Comparison of ENCODE assay signal across 8 mouse cellular contexts in the genomic region with DNA sequence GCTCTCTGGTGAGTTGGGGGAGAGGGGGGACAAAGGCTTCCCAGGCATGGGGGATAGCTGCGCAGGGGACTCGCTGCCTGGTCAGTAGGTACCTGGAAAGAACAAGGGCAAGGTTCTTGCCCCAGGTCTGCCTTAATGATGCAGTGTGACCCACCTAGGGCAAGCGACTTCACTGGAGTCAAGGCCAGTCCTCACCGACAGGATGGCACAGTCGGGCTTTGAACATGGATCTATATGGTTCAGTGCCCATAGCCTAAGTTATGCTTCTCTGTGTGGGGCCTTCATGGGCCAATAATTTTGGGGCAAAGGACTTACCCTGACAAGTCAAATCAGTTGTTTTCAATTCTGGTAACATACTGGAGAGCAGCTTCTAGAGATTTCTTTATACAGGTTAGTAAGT. TPM values are rescaled to one million over a fixed set of nuclear protein-coding genes. Genes with fewer than 3 reads are reported as not detected.
A peak's percentile ranks its signal among the peaks of the same experiment; 100 is the strongest.
DNase-seq lines count a peak whose midpoint lies in the region; ATAC-seq and TF ChIP-seq lines count a peak whose summit lies in the region.

No protein-coding gene starts in this region.

- H3K4me2 ChIP-seq in embryonic facial prominence, embryonic 14.5 days (ENCODE audit: low read depth, low read length), result peak overlapping the region; percentile 87
- H3K4me2 ChIP-seq in intestine, postnatal 0 days (replicated peaks; ENCODE audit: low read depth), result peak overlapping the region; percentile 81
- H3K4me2 ChIP-seq in neural tube, embryonic 14.5 days (ENCODE audit: low read depth, low read length), result peak overlapping the region; percentile 90

- H3K27me3 ChIP-seq in embryonic facial prominence, embryonic 14.5 days (replicated peaks; ENCODE audit: control insufficient read depth, insufficient read depth, low read length), result no peaks in the 10 kb centered on the region
- H3K27me3 ChIP-seq in intestine, postnatal 0 days (replicated peaks; ENCODE audit: control insufficient read depth, insufficient read depth, low read length), result peaks cover 32% of the 10 kb centered on the region
- no peaks in the 10 kb centered on the region for H3K27me3 ChIP-seq in neural tube, embryonic 14.5 days (ENCODE audit: control insufficient read depth, insufficient read depth, low read length)

- peak overlapping the region; percentile 95 for H3K27ac ChIP-seq in layer of hippocampus, adult 2 months
- H3K27ac ChIP-seq in embryonic facial prominence, embryonic 14.5 days (replicated peaks; ENCODE audit: low read depth, low read length), result peak overlapping the region; percentile 92; the same call in 1 of the 2 replicates
- H3K27ac ChIP-seq in intestine, postnatal 0 days (ENCODE audit: low read depth, low read length), result no peak overlapping the region
- H3K27ac ChIP-seq in neural tube, embryonic 14.5 days (ENCODE audit: low read depth, low read length), result peak overlapping the region; percentile 98

- peak overlapping the region; percentile 75 for H3K4me3 ChIP-seq in layer of hippocampus, adult 2 months
- H3K4me3 ChIP-seq in embryonic facial prominence, embryonic 14.5 days (ENCODE audit: low read depth, low read length), result peak overlapping the region; percentile 91
- H3K4me3 ChIP-seq in intestine, postnatal 0 days (ENCODE audit: low read depth, low read length), result peak overlapping the region; percentile 60
- H3K4me3 ChIP-seq in neural tube, embryonic 14.5 days (ENCODE audit: low read depth, low read length), result peak overlapping the region; percentile 98

- DNase-seq in layer of hippocampus, adult 2 months (ENCODE audit: low spot score in 2 of 2), result no peak
- DNase-seq in layer of hippocampus, postnatal 14 days (ENCODE audit: low spot score in 2 of 2), result no peak
- DNase-seq in embryonic facial prominence, embryonic 14.5 days (ENCODE audit: low spot score), result no peak
- DNase-seq in lung, postnatal 14 days, result no peak
- no peak for DNase-seq in gastrocnemius, adult 8-10 months (ENCODE audit: low spot score in 2 of 2)
- no peak for DNase-seq in adrenal gland, postnatal 10 days

- no peaks in the 10 kb centered on the region for H3K9me3 ChIP-seq in embryonic facial prominence, embryonic 14.5 days (ENCODE audit: control insufficient read depth, low read length)
- H3K9me3 ChIP-seq in intestine, postnatal 0 days (ENCODE audit: control insufficient read depth), result no peaks in the 10 kb centered on the region
- no peaks in the 10 kb centered on the region for H3K9me3 ChIP-seq in neural tube, embryonic 14.5 days (ENCODE audit: control insufficient read depth, low read length)

- no peak for TF ChIP-seq CTCF in layer of hippocampus, adult 2 months (conservative IDR thresholded peaks at IDR 0.05)
- no peak for TF ChIP-seq CTCF in intestine, postnatal 0 days (IDR thresholded peaks at IDR 0.05; ENCODE audit: low read depth)

- ATAC-seq in embryonic facial prominence, embryonic 14.5 days (ENCODE audit: low read depth), result peak; percentile 5; the same call in 1 of the 2 replicates
- ATAC-seq in intestine, postnatal 0 days, result no peak
- no peak; the same call in 1 of the 2 replicates for ATAC-seq in neural tube, embryonic 14.5 days (ENCODE audit: low read depth)

- H3K9ac ChIP-seq in embryonic facial prominence, embryonic 14.5 days (ENCODE audit: low read depth, low read length), result peak overlapping the region; percentile 95
- no peak overlapping the region for H3K9ac ChIP-seq in intestine, postnatal 0 days (ENCODE audit: low read depth, low read length)
- H3K9ac ChIP-seq in neural tube, embryonic 14.5 days (replicated peaks; ENCODE audit: low read depth, low read length), result peak overlapping the region; percentile 99

- 23% methylated on average over 5 of the region's 5 CpGs for WGBS in embryonic facial prominence, embryonic 14.5 days
- WGBS in intestine, postnatal 0 days, result 15% methylated on average over 5 of the region's 5 CpGs
- WGBS in neural tube, embryonic 14.5 days, result 1% methylated on average over 5 of the region's 5 CpGs

- no peaks in the 10 kb centered on the region for H3K36me3 ChIP-seq in embryonic facial prominence, embryonic 14.5 days (ENCODE audit: control insufficient read depth, insufficient read depth, low read length)
- no peaks in the 10 kb centered on the region for H3K36me3 ChIP-seq in intestine, postnatal 0 days (ENCODE audit: control insufficient read depth, insufficient read depth)
- H3K36me3 ChIP-seq in neural tube, embryonic 14.5 days (ENCODE audit: control insufficient read depth, insufficient read depth, low read length), result no peaks in the 10 kb centered on the region

- H3K4me1 ChIP-seq in embryonic facial prominence, embryonic 14.5 days (ENCODE audit: control insufficient read depth, insufficient read depth, low read length), result peaks cover 13% of the 10 kb centered on the region
- H3K4me1 ChIP-seq in intestine, postnatal 0 days (replicated peaks; ENCODE audit: control insufficient read depth, insufficient read depth, low read length), result no peaks in the 10 kb centered on the region
- H3K4me1 ChIP-seq in neural tube, embryonic 14.5 days (ENCODE audit: control insufficient read depth, insufficient read depth, low read length), result peaks cover 19% of the 10 kb centered on the region

RNA-seq across cellular contexts. Expression of a gene that starts 0.5 kb away (rescaled TPM):
- 10 to 100 TPM; 62.1 to 64.3 TPM for total RNA-seq in layer of hippocampus, adult 2 months (2021)
- total RNA-seq in layer of hippocampus, postnatal 14 days (2021), result 10 to 100 TPM; 54.9 to 58.9 TPM
- polyA plus RNA-seq in embryonic facial prominence, embryonic 14.5 days (2014; fragmentation: Nextera tagmentation; extraction: Ambion mirVana), result 17.0 and 18.7 TPM in 2 replicates
- 7.1 and 8.3 TPM in 2 replicates for polyA plus RNA-seq in intestine, postnatal 0 days (2015; fragmentation: Nextera tagmentation; extraction: Ambion mirVana)
- polyA plus RNA-seq in neural tube, embryonic 14.5 days (2014; fragmentation: Nextera tagmentation; extraction: Ambion mirVana), result 90.7 and 93.2 TPM in 2 replicates
- 1 to 10 TPM in 3 of 4 experiments, under 1 TPM in 1; 0.99 to 1.5 (median 1.5) TPM for total RNA-seq in gastrocnemius, adult 8-10 months (2022)
- total RNA-seq in adrenal gland, postnatal 10 days (2021), result 10 to 100 TPM; 12.2 to 15.8 TPM

RNA-seq across cellular contexts. Expression of a gene that starts 57.3 kb away (rescaled TPM):
- under 1 TPM in 1 of 2 experiments, not detected in 1; 0.07 TPM for total RNA-seq in layer of hippocampus, adult 2 months (2021)
- not detected for total RNA-seq in layer of hippocampus, postnatal 14 days (2021)
- polyA plus RNA-seq in embryonic facial prominence, embryonic 14.5 days (2014; fragmentation: Nextera tagmentation; extraction: Ambion mirVana), result 2.1 and 2.9 TPM in 2 replicates
- 0.76 and 0.93 TPM in 2 replicates for polyA plus RNA-seq in intestine, postnatal 0 days (2015; fragmentation: Nextera tagmentation; extraction: Ambion mirVana)
- polyA plus RNA-seq in neural tube, embryonic 14.5 days (2014; fragmentation: Nextera tagmentation; extraction: Ambion mirVana), result 0.11 and 5.6 TPM in 2 replicates
- not detected for total RNA-seq in gastrocnemius, adult 8-10 months (2022)
- 1 to 10 TPM; 1.2 to 1.5 TPM for total RNA-seq in adrenal gland, postnatal 10 days (2021)

Comparison
In these comparisons a context has a peak if more than half of its experiments do, and no peak if none do; other contexts are left out.
1. RNA of a gene that starts 0.5 kb away (total RNA-seq): 62.1 to 64.3 TPM in layer of hippocampus, adult 2 months, 54.9 to 58.9 TPM in layer of hippocampus, postnatal 14 days and 12.2 to 15.8 TPM in adrenal gland, postnatal 10 days; 0.99 to 1.5 TPM in gastrocnemius, adult 8-10 months; every median in the first group is over 4 times any median in the second.
2. Peak in every context shown above with its lines, with median percentiles within 50 percentile points of each other: H3K4me3 ChIP-seq and H3K4me2 ChIP-seq.